Mouse (Mus musculus) ES-Bruce4 (cell line): ENCODE data around the gene Sh3glb1.

Experiments
- CTCF ChIP-seq: IDR thresholded peaks from one replicate; pipeline ENCODE4 v1.8.1; 2011; ENCODE audit warnings: low read depth, low read length
- EP300 ChIP-seq: IDR thresholded peaks from 2 replicates; pipeline ENCODE4 v1.6.1; 2011; ENCODE audit warnings: low read depth, low read length; ENCODE audit not compliant: insufficient read depth

DNA sequence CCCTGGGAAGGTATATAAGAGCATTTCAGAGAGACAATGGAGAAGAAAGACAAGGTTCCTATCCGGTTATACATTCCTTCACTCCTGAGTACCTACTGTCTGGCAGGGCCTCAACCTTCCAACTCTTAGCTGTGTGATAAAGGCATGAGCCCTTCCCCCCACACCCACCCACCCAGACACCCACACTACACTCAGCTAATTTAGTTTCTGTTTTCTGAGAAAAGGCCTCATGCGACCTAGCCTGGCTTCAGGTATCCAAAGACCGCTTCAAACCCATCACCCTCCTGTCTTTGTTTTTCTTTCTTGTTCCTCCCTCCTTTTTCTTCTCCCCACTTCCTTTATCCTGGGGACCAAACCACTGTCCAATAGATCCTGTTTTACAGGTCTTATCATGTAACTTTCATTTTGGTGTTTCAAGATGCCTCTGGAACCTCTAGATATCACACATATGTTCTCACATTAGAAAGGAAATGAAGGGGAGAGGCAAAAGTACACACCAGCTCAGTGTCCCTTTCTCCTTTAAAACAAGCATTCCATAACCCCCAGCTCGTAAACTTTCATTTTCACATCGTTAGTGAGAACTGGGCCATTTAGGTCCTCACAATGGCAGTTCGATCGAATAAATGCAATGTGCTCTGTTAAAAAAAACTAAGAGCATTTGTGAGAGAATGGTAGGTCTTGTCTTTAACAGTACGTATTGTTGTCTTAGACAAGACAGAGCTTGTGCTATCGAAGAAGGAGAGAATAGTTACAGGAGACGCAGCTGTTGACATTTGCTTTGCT lies 1.1 kb upstream of the Sh3glb1 start:
- no peak for TF ChIP-seq EP300
- TF ChIP-seq CTCF = no peak
